Mouse (Mus musculus) urinary bladder, adult 18-20 months (tissue): ENCODE data around the gene Igf2bp2.

Source experiments
- DNase-seq, 2 experiments: peaks; one replicate each; pipeline ENCODE4 v3.0.0; 2022; ENCODE audit warnings: low spot score in 2 of 2, mixed read lengths in 2 of 2

Igf2bp2 gene

DNA sequence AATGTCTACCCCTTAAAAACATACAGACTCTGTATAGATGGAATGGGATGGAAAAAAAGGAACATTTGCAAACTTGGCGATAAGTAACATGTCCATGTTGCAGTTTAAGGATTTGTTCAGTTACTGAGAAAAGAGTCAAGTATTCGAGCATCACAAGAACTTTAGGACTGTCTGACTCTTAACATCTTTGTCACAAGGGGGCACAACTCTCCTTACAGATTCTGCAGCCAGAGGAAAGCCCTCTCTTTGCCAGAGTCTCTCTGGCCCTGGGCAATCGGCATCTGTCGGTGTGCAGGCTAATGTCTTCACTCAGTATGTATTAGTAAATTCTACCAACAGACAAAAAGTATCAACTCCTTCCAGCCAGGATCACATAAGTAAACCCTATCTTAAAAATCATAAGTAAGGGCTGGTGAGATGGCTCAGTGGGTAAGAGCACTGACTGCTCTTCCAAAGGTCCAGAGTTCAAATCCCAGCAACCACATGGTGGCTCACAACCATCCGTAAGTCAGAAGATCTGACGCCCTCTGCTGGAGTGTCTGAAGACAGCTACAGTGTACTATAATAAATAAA lies 57.0 kb downstream of the Igf2bp2 start:
- no peak for DNase-seq

DNA sequence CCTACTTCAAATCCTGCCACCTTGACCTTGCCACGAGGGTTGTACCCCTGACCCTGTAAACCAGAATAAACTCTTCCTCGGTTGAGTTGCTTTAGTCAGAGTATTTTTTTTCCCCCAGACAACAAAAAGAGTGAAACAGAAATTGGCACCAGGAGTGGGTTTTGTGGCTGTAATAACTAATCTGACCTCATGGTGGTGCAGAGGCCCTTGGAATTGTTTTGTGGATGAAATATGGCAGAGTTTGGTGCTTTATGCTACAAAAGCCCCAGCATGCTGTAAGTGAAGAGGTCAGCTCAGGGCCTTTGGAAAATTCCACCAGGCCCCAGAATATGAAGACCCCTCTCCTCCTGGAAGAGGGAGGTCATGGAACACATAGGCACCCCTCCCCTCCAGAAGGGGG lies 63.0 kb downstream of the Igf2bp2 start:
- no peak for DNase-seq

DNA sequence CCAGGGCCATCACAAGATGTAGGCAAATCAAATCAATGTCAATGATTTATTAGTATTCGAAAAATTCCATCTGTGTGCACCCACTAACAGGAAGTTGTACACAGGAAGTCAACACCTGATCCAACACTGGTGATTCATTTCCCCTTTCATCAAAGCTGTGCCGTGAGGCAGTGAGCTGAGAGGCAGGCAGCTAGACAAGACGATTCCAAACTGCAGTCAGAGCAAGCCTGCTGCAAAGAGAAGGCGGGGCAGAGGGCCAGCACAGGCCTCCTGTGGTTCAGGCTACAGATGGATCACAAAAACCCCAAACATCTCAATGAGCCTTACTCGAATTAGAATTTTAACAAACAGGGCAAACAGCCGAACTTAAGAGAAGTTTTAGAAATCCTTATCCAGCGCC lies 65.4 kb downstream of the Igf2bp2 start:
- DNase-seq = no peak

DNA sequence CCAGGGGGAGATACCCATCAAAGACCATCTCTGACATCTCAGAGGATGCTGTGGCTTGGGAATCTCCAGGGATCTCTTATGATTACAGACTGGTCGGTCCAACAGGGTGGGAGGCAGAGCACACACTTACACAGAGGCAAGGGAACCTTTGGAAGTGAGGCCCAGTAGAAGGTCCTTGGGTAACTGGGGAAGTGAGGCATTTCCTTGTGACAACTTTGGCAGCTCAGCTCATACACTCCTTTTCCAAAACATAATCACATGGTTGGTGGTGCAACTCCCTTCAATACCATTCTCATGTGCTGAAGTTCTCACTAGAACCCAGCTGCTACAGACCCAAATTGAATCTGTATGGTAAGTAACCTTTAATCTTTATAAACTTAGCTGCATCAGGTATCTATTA lies 67.3 kb downstream of the Igf2bp2 start:
- no peak for DNase-seq

DNA sequence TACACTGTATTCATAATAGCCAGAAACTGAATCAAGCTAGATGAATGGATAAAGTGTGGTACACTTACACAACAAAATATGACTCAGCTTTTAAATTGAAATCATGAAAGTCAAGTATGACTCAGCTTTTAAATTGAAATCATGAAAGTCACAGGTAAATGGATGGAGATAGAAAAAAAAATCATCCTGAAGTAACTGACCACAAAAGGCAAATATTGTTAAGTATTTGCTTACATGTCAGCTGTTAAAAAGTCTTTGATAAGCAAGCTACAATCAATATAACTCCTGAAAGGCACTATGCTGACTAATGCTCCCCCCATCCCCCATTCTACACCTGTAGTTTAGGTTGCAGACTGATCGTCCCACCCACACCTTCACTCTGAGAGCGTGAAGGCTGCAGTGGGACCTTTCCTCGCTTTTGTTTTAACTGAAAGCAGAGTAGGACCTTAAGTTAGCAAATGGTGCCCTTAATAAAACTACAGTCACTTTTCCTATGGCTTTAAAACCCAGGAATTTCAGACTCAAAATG lies 71.8 kb downstream of the Igf2bp2 start:
- no peak for DNase-seq

DNA sequence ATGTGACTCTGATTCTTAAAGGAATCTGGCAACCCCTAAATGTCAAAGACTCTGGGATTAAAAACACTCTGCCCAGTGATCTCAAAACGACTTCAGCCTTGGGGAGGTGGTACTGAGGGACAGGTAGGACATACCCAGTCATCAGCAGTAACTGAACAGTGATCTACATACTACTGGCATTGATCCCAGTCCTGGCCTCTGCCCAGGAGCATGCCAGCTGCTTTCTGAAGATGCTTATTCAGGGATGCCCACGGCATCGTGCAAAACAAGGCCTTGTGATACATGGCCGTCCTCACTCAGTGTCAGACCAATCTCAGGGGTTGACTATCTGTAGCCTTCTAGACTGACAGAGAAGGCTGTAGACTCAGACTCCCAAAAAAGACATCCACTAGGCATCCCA lies 77.7 kb downstream of the Igf2bp2 start:
- no peak for DNase-seq

DNA sequence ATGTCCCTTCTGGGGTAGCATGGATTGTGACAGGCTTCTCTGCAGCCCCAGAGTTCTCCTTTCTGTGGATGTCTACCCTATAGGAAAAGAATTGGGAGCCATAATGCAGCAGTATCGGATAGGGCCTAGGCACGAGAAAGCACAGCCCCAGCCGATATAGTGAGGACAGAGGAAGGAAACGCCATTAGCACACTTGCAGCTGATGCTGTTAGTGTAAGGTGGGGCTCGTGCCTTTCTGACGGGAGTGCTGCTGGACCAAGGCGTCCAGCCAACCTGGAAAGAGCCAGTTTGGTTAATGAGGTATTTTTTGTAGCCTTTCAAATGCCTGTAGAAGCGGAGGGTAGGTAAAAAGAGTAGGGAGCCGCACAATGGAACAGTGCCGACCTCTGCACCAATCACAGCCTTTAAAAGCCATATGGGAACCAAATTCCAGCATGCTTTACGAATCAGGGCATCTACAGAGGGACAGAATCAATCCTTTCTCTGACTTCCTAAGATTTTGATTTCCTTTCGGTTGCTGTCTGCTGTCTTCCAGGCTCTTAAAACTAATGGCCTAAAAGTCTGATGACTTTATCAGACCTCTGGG lies 82.9 kb downstream of the Igf2bp2 start:
- no peak for DNase-seq

DNA sequence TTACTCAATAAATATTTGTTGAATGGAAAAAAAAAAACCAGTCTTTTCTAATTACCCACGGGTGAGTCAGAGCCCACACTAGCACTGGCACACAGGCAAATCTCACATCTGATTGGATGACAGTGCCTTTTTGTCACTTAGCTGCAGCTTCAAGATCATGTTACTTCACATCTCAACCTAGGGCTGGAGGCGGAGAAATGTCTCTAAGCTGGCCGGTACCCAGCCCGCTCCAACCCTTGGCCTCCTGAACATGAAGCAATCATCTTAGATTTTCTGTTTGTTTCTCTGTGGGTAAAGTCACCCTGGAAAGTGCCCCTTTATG lies 86.5 kb downstream of the Igf2bp2 start:
- peak in 1 of 2 experiments; percentile 65 for DNase-seq

DNA sequence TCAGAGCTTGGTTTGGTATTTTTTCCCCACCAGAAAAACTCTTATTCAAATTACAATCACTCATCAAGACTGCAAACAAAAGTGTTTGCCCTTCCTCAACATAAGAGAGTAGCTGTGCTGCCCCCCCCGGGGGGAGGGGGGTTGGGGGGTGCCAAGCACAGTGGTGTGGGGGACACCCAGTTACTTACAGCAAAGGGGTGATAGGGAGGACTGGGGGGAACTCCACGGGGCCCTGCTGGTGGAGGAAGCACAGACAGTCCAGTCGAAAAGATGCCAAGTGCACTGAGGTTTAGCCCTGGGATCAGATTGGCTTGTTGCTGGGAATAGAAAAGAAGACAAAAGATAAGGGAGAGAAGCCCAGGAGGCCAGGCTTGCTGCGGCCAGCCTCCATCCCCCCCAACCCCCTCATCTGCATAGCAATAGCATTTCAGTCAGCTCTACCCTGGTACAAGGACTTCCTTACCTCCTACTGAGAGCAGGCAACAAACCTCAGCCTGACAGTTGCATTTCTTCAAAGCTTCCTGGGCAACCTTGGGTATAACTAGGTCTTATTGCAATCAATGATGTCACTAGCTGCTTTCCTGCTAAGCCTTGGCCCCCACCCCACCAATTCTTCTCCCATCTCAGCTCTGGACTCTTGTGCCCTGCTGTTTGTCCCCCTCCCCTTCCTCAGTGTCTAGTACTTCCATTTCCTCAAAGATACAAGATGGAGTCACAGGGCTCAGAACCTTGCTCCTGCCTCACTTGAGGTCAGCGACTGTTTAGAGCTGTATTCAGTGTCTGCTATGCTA lies 87.1 kb downstream of the Igf2bp2 start:
- DNase-seq = peak in 1 of 2 experiments; percentile 12

DNA sequence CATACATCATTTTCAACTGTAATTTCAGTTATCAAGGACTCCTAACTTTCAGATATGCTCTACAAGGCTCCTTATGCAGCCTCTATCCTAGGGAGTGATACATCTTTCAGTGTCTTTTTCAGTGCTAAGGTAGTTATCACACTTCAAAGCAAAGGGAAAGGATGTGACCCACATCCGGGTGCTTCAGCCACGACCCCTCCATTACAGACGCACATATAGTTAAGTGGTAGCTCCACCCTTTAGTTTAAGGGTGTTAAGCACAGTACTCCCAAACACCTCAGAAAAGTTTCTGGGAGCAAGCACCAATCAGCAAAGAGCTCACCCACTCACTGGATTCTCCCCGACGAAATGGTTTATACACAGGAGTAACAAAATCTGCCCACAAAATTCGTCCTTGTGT lies 88.0 kb downstream of the Igf2bp2 start:
- DNase-seq = no peak

DNA sequence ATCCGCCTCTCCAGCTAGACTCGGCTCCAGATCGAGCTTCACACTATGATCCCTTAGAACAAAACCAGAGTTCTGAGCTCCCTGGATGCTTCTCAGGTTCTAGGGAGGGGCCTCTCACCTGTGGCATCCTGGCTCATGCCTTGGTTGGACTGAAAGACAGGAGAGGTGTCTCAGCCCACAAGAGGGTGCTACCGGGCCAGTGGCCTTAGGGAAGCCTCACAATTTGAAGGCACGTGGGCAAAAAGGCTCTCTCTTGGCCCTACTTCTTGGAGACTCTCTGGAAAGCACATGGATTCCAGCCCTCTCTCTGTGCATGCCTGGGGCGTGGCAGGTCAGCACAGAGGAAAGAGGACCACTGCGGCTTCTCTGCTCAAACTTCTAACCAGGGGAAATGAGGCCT lies 91.7 kb downstream of the Igf2bp2 start:
- no peak for DNase-seq

DNA sequence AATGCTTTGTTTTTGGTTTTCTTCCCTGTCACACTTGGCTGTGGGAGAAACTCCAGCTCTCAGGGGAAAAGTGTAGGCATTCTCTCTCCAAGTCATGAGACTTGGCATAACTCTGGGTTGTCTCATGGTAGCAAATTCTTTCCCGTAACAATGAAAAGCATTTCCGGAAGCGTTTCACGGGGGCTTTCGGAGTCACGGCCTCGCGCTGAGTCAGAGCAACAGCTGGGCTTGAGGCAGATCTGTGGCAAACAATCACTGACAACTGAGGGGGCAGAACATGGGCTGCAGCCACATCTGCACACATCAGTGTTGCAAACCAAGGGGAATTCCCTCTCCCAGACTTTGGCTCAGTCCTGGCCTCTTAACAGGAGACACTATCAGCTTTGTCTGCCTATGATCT lies 95.7 kb downstream of the Igf2bp2 start:
- DNase-seq = no peak

DNA sequence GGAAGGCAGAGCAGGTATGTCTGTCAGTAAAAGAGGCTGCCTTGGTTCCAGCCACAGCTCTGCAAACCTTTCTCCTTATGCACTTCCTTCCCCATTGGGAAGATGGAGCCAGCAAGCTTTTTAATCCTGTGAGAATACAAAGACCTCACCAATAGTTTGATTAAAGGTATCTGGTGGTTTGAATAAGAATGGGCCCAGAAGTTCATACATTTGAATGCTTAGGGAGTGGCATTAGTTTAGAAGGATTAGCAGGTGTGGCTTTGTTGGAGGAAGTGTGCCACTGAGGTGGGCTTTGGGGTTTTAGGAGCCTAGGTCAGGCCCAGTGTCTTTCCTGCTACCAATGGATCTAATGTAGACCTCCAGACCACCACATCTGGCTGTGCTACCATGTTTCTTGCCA lies 97.6 kb downstream of the Igf2bp2 start:
- DNase-seq = no peak

DNA sequence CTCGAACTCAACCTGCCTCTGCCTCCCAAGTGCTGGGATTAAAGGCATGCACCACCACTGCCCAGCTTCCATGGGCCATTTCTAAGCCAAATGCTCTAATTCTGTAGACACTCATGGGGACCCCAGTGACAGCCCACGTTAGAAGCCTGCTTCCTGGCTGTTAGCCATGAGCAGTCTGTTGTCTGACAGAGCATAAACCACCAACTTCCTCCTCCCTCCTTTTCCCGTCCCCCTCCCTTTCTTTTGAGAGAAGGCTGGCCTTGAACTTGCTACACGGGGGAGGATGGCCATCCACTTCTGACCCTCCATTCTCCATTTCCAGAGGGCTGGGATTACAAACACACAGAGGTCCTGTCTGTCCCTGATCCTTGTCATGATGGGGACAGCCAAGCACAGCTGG lies 100.8 kb downstream of the Igf2bp2 start:
- no peak for DNase-seq

DNA sequence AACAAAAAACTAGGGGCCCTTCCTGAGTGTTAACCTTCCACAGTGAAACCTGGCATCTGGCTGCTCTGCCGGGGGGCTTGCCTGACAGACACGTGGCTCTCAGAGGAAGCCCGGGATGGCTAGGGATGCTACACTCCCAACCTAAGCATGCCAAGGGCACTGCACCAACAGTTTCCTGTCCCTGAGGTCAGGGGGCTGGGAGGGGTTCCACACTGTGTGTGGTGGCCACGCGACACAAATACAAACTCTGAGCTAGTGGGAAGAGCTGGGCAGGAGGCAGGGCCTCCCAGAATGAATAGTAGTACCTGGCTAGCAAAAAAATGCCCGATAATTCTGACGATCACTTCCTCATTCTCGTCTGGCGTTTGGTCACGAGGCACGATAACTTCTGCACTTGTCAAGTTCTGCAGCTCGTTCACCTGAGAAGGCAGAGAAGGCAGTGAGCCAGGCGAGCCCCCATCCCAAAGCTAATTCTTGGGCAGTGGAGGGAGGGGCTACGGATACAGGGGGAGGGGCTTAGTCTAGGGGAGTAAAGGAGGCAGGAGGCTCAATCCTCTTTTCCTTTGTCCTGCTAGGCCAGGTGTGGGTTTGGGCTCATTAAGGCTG lies 101.4 kb downstream of the Igf2bp2 start:
- no peak for DNase-seq

DNA sequence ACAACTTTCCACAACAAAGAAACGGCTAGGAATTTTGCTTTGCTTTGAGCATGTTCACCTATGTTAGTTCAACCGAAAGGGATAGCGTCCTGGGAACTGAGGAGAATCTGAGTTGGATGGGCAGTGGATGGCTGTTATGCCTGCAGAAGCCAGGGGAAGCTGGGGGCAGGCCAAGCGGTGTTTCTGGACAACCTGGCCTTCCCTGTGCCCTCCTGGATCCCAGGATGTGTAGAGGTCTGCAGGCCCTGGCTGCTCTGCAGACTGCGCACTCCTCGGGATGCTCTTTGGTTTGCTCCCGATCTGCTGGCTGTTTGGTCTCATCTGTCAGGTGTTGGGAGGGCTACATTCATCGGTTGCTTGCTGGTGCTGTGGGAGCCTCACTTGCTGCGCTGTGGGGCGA lies 102.7 kb downstream of the Igf2bp2 start:
- DNase-seq = no peak

DNA sequence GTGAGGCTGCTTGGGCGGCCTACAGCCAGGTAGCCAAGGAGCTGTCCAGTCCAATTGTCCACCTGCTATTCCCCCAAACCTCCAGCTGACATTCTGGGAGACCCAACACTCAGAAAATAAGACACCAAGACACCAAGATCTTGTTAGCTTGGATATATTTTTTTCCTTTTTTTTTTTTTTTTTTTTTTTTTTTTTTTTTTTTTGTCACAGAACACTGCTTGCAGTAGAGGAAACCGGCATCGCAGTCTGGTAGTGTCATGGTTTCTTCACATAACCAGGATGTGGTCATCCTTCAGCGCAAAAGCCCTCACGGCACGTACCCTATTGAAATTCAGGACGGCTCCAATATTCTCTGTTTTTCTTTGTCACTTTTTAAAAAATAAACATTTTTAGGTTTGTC lies 104.2 kb downstream of the Igf2bp2 start:
- DNase-seq = no peak

DNA sequence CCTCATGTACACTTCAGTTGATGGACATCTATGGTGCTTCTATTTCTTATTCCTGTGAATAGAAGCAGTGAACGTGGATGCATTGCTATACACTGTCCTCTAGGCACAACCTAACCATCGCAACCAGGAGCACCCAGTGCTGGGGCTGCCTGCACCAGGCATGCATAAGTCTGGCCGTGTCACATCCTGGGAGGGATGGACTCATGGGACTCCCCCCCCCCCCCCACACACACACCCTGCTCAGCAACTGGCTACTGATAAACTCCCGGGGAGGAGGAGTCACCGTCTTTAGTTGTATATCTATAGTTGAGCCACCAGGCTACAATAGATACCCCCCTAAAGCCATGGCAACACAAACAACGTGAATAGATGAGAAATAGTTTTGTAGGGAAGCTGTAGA lies 105.6 kb downstream of the Igf2bp2 start:
- no peak for DNase-seq

DNA sequence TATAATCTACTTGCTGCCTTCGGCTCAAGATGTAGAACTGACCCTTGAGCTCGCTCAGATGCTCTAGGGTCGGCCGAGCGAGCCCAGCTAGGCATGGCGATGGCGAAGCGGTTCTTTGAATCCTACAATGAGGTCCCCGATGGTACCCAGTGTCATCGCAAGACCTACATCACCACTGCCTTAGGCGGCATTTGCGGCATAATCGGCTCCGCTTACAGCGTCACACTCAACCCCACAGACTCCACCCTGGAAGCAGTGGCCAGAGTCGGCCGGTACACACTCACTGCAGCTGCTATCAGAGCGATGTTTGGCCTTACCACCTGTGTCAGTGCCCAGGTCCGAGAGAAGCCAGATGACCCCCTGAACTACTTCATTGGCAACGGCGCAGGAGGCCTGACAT lies 109.7 kb downstream of the Igf2bp2 start:
- no peak for DNase-seq

DNA sequence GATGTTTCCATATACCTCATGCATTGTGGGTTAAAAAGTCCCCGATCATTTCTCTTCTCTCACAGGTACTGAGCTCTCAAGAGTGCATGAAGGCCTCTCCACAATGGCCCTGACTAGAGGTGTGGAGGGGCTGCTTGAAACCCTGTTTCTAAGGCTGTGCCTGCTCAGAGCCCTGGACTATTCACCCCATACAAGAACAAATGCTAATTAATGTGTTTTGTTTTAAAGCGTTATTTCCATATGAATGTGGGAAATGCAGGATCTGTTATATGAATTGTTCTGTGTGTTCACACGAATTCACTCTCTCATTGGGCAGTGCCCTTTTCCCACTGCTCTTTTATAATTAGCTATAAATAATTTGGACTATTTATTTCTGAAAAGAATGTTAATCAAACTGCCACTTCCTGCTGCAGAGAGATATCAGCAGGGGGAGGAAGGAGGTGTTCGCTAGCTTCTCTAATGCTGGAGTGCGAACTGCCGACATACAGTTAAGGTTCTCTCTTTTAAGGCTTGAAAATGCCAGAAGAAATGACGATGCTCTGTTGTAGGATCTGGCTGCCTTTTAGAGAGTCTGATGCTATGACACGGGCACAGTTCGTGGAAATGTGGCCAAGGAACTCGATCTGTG lies 116.2 kb downstream of the Igf2bp2 start:
- no peak for DNase-seq

DNA sequence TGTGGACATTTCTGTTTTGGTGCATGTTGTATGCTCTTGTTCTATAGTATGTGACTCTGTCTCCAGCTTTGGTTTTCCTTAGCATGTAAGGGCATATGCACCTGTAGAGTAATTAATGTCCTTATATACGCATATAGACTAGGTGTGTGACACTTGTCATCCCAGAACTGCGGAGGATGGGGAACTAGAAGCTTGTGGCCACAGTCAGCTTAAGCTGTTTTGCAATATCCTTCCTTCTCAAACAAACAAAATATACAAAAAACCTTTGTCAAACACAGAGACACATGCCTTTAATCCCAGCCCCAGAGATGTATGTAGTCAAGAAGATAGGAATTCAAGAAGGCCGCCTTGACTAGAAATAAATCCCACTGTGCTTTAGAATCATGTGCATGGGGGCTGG lies 117.2 kb downstream of the Igf2bp2 start:
- no peak for DNase-seq

DNA sequence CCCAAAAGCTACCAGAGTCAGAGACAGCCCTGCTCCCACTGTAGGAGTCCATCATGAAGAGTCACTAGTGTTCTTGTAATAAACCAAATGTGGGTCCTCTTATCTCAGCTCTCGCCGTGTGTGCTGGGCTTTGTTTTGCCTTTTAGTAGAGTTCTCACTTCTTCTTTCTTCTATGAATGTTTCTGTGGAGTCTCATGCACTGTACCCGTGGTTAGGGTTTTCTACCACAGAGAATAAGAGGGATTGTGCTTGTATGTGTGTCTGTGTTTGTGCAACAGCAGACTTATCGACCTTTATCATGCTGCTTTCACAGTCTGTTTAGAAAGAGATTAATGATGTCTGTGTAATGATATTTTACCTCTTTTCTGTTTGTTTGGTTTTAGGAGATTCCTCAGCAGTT lies 119.3 kb downstream of the Igf2bp2 start:
- DNase-seq = no peak
